Mouse (Mus musculus): ENCODE measurements around the gene Chka.

The Chka gene

GRCm38 (mm10) chr19:3889096-3889495 is 37.5 kb downstream of the Chka start:
- DNase-seq (ENCODE audit: low spot score in 2 of 2), result no peak

DNA sequence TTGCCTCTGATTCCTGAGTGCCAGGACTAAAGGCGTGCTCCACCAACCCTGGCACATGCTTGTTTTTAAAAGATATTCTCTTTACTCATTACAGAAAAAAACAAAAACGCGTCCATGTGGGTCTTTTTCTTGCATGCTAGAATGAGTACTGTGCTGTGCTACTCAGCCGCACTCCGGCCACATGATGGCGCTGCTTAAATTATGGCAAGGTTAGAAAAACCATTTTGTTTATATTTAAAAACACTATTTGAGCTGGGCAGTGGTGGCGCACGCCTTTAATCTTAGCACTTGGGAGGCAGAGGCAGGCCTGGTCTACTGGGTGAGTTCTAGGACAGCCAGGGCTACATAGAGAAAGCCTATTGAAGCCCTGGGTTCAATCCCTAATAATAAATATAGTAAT is 38.6 kb downstream of the Chka start:
- DNase-seq (ENCODE audit: low spot score in 2 of 2), result no peak

DNA sequence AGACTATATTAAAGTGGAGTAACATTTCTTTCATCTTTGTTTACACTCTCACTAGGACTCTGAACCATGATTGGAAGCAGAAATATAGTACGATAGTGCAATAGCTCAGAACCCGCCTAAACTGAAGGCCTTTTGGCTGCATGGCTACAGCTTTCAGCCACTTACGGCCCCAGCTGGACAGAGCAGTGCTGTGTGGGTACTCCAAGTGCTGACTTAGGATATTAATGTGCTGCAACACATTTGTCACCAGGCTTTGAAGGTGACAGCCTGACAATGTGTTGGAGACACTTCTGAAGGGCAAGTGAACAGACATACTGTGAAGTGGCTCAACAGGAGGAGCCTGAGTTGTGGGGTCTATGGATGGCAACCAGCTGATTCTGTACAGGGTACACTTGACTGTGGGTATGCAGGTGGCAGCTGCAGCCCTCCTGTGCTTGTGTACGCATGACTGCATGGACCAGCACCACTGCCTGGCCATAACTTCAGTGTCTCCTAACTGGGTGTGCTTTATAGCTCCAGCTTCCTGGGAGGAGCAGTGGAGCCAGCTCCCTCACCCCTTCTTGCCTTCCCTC is 42.1 kb downstream of the Chka start:
- no peak for DNase-seq (ENCODE audit: low spot score in 2 of 2)

DNA sequence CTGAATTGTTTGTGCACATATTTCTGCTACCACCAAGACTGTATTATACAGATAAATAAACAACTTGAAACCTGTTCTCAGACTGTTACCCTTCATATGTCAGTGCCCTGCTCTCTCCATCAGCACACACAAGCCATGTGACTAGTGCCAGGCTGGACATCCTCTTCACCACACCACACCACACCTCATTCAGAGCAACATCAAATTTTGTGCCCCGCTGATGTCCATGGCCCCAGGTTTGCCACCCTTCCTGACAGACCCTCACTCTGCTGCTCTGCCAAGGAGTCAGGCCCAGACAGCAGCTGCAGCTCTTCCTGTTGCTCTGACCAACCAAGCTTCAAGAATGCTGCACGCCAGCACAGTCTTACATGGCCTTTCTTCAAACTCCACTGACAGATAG is 42.7 kb downstream of the Chka start:
- no peak for DNase-seq (ENCODE audit: low spot score in 2 of 2)

GRCm38 (mm10) chr19:3895171-3895631 is 43.6 kb downstream of the Chka start:
- DNase-seq (ENCODE audit: low spot score in 2 of 2), result no peak

DNA sequence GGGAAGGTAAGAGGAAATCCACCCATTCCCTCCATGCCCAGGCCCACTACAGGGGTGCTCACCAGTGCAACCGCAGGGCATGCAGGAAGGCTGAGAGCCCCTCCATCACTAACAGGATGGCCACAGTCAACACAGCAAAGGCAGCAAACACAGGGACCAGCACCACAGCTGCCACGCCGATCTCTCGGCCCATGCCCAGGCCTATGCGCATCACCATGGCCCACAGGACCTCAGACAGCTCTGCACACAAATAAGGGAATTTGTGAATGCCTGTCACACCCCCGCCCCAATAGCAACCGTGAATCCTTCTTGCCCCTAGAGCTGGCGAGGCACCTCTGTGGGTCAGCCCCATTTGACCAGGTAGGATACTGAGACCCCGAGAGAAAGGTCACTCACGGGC is 44.6 kb downstream of the Chka start:
- DNase-seq (ENCODE audit: low spot score in 2 of 2), result no peak

DNA sequence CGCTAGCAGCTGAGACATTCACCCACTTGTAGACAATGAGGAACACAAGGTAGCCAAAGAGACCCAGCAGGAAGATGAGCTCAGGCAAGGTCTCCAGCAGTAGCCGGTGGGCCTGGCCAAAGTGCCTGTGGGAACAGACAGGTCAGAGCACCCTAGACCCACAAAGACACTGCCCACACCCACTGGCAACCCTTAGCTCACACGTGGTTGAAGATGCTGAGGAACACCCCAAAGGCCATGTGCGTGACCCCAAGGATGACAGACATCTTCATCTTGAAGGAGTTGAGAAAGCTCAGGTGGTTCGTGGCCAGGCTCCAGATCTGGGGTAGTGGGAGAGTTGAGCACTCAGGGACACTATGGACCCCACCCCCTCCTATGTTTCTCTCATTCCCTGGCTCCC is 46.0 kb downstream of the Chka start:
- no peak for DNase-seq (ENCODE audit: low spot score in 2 of 2)

- no peak for DNase-seq (ENCODE audit: low spot score in 2 of 2)
Observed at GRCm38 (mm10) chr19:3898952-3899351, 47.4 kb downstream of the Chka start.

GRCm38 (mm10) chr19:3899618-3900017 is 48.0 kb downstream of the Chka start:
- peak; percentile 29 to 39 for DNase-seq (ENCODE audit: low spot score in 2 of 2)

DNA sequence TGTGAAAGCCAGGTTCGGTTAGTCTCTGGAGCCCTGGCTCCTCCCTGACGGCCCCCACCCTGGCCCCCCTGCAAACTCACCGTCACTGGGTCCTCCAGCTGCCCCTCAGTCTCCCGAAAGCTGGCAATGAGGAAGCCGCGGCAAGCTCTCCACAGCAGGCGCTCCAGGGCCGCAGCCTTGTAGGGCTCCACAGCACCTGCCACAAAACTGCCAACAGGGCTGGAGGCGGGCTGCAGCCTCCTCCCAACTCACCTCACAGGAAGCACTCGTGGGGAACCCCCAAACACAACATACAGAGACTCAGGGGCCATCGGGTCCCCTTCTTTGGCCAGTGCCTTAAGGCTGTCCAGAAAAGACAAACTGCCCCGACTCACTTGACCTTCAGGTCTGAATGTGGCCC is 51.4 kb downstream of the Chka start:
- DNase-seq (ENCODE audit: low spot score in 2 of 2), result no peak

DNA sequence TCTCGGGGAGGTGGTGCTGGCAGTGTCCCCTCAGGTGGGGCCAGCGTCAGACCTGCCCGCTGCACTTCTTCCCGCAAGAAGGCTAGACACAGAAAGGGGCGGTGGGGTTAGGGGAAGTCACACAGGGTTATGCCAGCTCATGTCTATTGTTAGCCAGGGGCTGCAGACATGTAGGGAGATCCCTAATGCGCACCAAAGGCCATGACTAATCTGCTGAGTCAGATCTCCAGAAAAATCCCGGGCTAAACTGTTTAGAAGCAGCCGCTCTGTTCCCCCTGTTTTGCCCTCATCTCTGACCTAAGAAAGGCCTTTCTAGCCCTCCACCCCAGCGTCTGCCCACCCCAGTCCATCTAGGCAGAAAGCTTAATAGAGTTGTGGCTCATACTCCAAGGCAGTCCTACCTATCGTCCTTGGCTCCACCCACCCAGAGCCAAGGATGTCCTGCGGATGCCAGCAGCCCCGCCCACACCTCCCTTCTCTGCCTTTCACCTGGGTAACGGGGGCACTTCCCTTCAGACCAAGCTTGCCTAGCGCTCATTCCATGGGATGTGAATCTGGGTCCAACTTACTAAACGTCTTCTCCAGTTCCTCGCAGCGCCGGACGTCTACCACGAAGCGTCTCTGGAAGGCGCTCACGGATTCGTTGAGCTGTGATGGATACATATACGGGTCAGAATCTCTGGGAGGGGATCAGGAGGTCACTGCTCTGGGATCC is 52.2 kb downstream of the Chka start:
- DNase-seq (ENCODE audit: low spot score in 2 of 2), result no peak

DNA sequence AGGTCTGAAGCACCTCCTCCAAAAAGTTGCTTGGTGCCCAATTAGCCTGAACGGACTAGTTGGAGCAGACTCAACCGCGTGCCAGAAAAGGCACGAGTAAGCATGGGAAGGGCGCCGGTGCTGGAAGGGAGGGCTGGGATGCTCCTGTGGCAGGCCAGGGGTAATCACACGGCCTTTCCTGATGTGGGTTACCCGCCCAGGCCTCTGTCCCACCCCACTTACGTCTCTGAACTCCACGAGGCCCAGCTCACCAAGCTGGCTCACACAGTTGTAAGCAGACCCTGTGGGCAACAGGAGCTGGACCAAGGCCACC is 52.7 kb downstream of the Chka start:
- DNase-seq (ENCODE audit: low spot score in 2 of 2), result no peak

- no peak for DNase-seq (ENCODE audit: low spot score in 2 of 2)
Observed at GRCm38 (mm10) chr19:3905261-3905969, 53.8 kb downstream of the Chka start.

DNA sequence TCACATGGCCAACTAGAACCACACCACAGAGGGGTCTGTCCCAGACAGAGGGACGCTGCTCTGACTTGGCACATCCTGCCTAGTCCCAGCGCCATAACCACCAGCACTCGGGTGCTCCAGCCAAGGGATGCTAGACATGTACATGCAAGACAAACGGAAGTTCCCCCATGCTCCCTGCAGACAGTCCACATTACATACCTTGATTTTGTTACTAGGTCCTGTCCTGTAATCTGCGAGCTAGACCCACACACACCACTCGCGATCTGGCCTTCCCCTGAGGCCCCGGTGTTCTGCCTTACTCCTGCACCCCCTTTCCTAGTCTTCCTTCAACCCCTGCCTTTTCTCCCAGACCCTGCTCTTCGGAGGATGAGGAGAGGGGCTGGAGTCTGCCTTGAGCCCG is 54.8 kb downstream of the Chka start:
- DNase-seq (ENCODE audit: low spot score in 2 of 2), result no peak

- DNase-seq (ENCODE audit: low spot score in 2 of 2), result peak; percentile 49 to 50
Observed at GRCm38 (mm10) chr19:3906795-3907786, 55.5 kb downstream of the Chka start, which contains the start of gene Tcirg1. Tcirg1 (minus strand) TSS chr19:3907133.

DNA sequence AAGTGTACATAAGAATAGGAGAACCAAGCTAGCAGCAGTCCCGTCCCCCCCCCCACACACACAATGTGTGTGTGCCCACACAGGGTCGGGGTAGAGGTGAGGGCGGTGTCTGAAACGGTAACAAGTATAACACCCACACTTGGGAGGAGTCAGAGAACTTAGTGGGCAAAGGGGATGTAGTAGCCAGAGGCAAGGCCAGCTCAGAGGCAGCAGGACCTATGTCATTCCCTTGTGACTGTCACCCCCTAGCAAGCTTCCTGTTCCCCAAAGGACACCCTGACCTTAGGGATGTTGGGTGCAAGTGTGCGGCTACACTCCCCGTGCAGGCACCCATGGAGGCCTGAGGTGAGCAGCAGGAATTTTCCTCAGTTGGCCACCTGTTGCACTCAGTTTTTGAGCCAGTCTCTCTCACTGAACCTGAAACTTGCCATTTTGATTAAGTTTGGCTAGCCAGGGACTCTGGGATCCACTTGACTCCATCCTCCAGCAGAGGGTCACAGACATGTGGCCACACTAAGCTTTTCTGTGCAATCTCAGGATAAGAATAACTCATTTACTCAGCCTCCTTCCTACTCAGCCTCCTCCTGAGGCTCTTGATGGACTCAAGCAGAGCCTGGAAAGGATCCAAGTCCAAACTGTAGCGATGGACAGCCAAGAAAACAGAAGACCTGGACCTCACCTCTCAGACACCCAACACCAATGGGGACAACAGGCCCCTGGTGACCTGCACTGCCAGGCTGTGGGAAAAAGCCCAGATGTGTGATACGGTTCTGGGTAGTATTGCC is 56.5 kb downstream of the Chka start:
- DNase-seq (ENCODE audit: low spot score in 2 of 2), result no peak

DNA sequence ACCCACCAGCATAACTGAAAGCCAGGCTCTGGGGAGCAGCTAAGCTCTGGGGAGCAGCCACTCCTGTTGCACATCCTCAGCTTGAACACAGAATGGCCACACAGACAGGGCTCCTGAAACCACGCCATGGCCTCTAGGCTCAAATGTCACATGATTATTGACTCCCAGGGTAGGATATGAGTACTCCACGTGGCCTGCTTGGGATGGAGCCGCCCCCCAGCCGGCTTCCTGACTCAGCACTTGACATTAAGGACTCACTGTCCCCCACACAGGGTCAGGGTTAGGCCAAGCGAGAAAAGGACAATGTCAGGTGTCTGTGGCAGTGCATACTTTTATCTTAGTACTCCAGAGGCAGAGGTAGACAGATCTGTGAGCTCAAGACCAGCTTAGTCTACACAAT is 58.6 kb downstream of the Chka start:
- DNase-seq (ENCODE audit: low spot score in 2 of 2), result no peak

DNA sequence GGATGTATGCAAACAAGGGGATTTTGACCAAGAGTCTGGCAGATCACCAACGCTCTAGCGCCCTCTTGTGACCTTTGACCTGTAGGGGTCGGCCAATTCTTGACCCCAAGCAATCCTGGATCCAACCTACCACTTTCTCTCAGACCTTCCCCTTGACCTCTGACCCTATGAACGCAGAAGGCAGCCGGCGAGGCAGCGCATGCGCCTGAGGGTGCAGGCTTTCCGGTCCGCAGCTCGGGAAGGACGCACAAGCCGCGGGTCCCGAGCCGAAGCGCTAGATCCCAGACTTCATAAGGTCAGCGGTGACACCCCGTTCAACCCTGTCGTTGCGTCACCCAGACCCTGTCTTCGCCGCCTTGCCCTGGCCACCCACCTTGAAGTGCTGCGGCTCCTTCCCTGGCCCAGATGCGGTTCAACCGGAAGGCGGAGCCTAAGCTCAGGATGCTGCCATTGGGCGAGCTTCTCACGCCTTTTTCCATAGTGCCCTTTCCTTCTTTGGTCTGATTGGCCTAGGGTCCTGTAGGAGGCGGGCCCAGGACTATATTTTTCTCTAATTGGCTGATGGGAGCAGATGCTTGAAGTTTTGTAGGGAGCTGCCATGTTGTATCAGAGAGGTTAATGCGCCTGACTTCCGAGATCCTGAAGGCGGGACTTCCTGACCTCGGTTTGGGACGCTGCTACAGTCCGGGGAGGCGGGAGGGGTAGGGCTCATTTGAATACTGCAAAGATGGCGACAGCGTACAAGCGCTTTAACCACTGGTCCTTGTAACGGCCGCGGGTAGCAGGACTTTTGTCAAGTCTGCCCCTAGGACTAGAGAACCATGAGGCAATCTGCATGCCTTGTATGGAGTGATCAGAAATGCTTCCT is 61.0 kb downstream of the Chka start, which contains the start of gene Ndufs8:
Gene Ndufs8 (minus strand): TSS at position 438 of the 868 bp plus-strand sequence.
- DNase-seq (ENCODE audit: low spot score in 2 of 2), result peak; percentile 94 to 96

DNA sequence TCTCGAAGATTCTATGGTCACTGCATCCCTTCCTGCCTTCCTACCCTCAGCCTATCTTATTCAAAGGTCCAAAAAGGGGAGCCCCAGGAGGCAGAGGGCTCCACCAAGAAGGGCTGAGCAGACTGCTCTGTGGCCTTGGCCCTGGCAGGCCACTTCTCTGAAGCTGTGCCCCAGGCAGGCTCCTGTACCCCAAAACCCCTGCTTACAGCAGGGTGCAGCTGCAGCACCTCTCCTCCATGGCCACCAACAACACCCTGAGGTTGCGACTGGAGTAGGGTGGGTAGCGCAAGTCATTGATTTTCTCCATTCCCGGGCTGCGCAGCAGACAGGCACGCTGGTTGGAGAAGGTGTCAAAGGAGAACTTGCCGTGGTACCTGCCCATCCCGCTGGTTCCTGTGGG is 62.1 kb downstream of the Chka start:
- no peak for DNase-seq (ENCODE audit: low spot score in 2 of 2)

- no peak for DNase-seq (ENCODE audit: low spot score in 2 of 2)
Observed at GRCm38 (mm10) chr19:3914535-3914934, 63.0 kb downstream of the Chka start.
